Mouse (Mus musculus) spleen, adult 2 months (tissue): ENCODE data around the gene Ncor2. TPM values are rescaled to one million over a fixed set of nuclear protein-coding genes. Genes with fewer than 3 reads are reported as not detected.
A peak's percentile ranks its signal among the peaks of the same experiment; 100 is the strongest.
"Not testable (repeated sequence)": the region's sequence is repeated elsewhere in the genome, so short reads cannot be mapped to it uniquely, and the experiment has no call there.

Experiments
- DNase-seq, 2 experiments: peaks; one replicate each; pipeline versions ENCODE4 v3.0.0 to v3.0.0-alpha.2; 2012 to 2021; ENCODE audit warnings: low spot score in 2 of 2, low read depth in 1 of 2
- H3K27ac ChIP-seq: fragments of 200-500 bp; 2 replicates; pipeline ENCODE4 v1.5.1; 2012; ENCODE audit warnings: low read length, inconsistent platforms; ENCODE audit not compliant: insufficient read depth
- H3K27me3 ChIP-seq: fragments of 200-500 bp; 2 replicates; pipeline ENCODE4 v1.6.1; 2012; ENCODE audit warnings: mild to moderate bottlenecking, moderate library complexity, low read length, inconsistent platforms; ENCODE audit not compliant: control insufficient read depth, insufficient read depth
- H3K36me3 ChIP-seq: fragments of 200-500 bp; 2 replicates; pipeline ENCODE4 v1.6.1; 2012; ENCODE audit warnings: mild to moderate bottlenecking, low read length, inconsistent platforms; ENCODE audit not compliant: control insufficient read depth, insufficient read depth
- H3K4me1 ChIP-seq: fragments of 200-500 bp; 2 replicates; pipeline ENCODE4 v1.6.1; 2011; ENCODE audit warnings: inconsistent platforms; ENCODE audit not compliant: control insufficient read depth, insufficient read depth, insufficient read length
- H3K4me3 ChIP-seq: fragments of 200-500 bp; 2 replicates; pipeline ENCODE4 v1.5.1; 2011; ENCODE audit warnings: mild to moderate bottlenecking, inconsistent platforms; ENCODE audit not compliant: insufficient read depth, insufficient read length; ENCODE audit errors: extremely low read depth
- CTCF ChIP-seq: fragments of 200-500 bp; IDR thresholded peaks from 2 replicates; pipeline ENCODE4 v1.5.1; 2011; ENCODE audit warnings: mild to moderate bottlenecking, inconsistent platforms; ENCODE audit not compliant: insufficient read depth, insufficient read length, insufficient replicate concordance; ENCODE audit errors: extremely low read depth
- POLR2A ChIP-seq: fragments of 200-500 bp; IDR thresholded peaks from 2 replicates; pipeline ENCODE4 v1.6.1; 2011; ENCODE audit warnings: low read depth, low read length, inconsistent platforms
- WGBS: fragments of 180-500 bp; shearing (Covaris S2); methylation state at CpG from one replicate; pipeline ENCODE4 v1.1.7; 2018; 5-methylcytosine and 5-hydroxymethylcytosine counted together
- polyA plus RNA-seq: library from polyadenylated mRNA; depleted of rRNA; stranded (reverse); fragments of >200 nt; gene quantifications from 2 replicates; pipeline ENCODE4 v1.2.3, GENCODE M21; 2012

Gene Ncor2
- polyA plus RNA-seq, 1 experiment: 70.5 TPM

DNA sequence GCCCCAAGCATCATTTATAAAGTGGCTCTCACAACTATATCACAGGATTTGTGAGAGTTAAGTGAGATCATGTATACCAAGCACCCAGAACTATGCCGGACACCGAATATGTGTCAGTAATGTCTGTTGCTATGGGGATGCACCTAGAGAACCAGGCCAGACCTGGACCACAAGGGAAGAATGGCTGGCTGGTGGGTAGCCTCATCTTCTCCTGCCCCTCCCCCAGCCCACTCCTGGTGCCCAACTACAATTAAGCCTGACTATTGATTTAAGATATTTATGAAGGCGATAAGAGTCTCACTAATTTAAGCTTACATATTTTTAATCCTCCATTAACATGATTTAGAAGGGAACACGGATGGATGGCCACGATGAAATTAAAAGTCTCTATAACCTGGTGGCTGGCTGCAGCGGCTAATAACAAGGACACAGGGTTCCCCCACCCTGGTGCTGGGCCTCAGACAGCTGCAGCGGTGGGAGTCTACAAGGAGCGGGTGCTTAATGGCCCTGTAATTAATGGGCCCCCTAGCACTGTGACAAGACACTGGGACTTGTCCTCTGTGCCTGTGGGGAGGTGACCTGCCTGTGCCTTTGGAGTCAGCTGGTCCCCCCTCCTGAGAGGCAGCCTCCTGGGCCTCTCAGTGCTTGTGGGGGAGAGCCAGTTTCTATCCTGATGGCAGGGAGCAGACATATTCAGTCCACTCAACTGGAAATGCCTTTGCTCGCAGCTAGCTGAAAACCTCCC lies 38.6 kb upstream of the Ncor2 start:
- DNase-seq: no peak
- TF ChIP-seq CTCF: no peak
- no peak for TF ChIP-seq POLR2A
- WGBS: 88% methylated on average over 9 of the region's 9 CpGs
- H3K27me3 ChIP-seq: no peaks in the 10 kb centered on the region
- H3K36me3 ChIP-seq: no peaks in the 10 kb centered on the region
- H3K4me1 ChIP-seq: no peaks in the 10 kb centered on the region; the same call in 1 of the 2 replicates
- H3K4me3 ChIP-seq: no peak overlapping the region
- no peak overlapping the region for H3K27ac ChIP-seq

DNA sequence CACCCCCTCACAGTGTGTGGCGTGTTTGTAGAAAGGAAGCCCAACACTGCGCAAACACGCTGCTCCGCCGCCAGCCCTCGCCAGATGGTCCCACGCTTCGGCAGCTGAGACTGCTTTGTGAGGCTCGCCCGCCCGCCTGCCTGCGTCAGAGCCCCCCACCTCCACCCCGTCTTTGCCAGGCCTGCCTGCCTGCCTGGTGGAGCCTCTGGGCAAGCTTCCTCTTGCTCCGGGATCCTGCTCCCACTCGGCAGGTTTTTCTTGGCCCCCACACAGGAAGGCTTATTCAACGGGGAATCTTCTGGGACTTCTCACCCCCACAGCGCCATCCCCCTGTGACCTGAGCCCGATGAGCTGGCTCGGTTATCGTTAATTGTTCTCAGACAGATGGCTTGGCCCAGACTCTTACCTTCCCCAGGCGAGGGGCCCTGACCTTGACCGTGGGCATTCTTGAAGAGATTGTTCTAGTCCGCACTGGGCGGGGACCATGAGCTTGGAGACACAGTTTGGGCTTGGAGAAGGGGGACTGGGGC lies 37.0 kb upstream of the Ncor2 start:
- H3K4me3 ChIP-seq: no peak overlapping the region
- no peaks in the 10 kb centered on the region for H3K27me3 ChIP-seq
- no peaks in the 10 kb centered on the region; the same call in 1 of the 2 replicates for H3K4me1 ChIP-seq
- TF ChIP-seq CTCF (no peak), POLR2A (no peak)
- 0 out of 2 replicates have a peak overlapping the region, but pooled peaks have one; percentile 5 for H3K27ac ChIP-seq
- WGBS: 13% methylated on average over 24 of the region's 24 CpGs
- no peaks in the 10 kb centered on the region for H3K36me3 ChIP-seq
- no peak for DNase-seq

DNA sequence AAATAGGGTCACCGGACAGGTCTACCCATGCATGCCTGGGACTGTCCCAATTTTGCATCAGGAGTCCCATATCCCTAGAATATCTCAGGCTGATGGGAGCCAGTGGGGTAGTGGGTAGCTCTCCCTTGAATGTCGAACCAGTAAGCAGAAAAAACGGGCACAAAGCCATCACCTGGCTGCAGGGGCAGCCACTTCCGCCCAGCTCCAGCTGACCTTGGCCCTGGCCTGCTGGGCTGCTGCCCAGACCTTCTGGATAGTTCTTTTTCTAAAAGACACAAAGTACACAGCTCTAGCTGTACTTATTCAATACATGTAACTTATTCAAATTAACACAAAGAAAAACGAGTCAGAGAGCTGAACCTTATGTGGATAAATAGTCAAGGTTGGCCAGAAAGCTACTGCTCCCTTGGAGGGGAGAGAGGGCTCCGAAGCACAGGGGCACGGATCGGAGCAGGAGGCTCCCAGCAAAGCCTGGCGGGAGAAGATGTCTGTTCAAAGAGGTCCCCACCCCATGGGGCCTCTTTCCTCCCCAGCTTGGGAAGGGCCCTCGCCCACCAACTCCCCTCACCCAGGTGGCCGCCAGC lies 36.4 kb upstream of the Ncor2 start:
- Histone ChIP-seq H3K36me3 (no peaks in the 10 kb centered on the region), H3K27ac (0 out of 2 replicates have a peak overlapping the region, but pooled peaks have one; percentile 5), H3K27me3 (no peaks in the 10 kb centered on the region), H3K4me1 (no peaks in the 10 kb centered on the region; the same call in 1 of the 2 replicates), H3K4me3 (no peak overlapping the region)
- TF ChIP-seq CTCF (no peak), POLR2A (no peak)
- WGBS: 36% methylated on average over 11 of the region's 11 CpGs
- DNase-seq: no peak

GRCm38 (mm10) chr5:125214064-125214463 lies 35.0 kb upstream of the Ncor2 start:
- WGBS: 93% methylated on average over 6 of the region's 6 CpGs
- Histone ChIP-seq H3K27ac (no peak overlapping the region), H3K4me3 (no peak overlapping the region), H3K4me1 (no peaks in the 10 kb centered on the region; the same call in 1 of the 2 replicates), H3K27me3 (no peaks in the 10 kb centered on the region), H3K36me3 (no peaks in the 10 kb centered on the region)
- no peak for TF ChIP-seq POLR2A
- TF ChIP-seq CTCF: no peak
- no peak for DNase-seq

- H3K36me3 ChIP-seq, H3K4me1 ChIP-seq, H3K27me3 ChIP-seq, H3K4me3 ChIP-seq, H3K27ac ChIP-seq, DNase-seq: not testable (repeated sequence)
- WGBS: 88% methylated on average over 3 of the region's 3 CpGs
Observed at GRCm38 (mm10) chr5:125204910-125205309, 25.9 kb upstream of the Ncor2 start.

DNA sequence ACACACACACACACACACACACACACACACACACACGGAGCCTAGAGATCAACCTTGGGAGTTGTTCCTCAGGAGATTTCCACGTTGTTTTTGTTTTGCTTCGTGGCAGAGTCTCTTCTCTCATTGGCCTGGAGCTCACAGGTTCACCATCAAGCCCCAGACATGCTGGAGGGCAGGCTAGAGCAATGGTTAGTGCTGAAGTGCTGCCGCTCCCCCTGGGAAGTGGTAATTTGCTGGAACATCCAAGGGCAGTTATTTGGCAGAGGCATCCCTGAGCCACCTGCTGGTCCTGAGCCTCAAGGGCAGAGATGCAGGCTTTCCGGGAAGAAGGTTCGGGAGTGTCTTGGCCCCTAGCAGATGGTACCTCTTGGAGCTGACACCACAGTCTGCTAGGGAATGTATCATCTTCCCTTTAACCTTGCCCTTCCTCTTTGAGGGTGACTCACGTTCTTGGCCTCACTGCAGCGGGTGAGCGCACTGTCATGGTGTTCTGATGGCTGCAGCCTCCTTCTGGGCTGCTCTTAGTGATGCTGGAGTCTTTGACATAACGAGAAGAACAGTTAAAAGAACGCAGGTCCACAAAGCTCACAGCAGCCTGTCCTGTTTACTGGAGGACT lies 25.3 kb upstream of the Ncor2 start:
- H3K27ac ChIP-seq: no peak overlapping the region
- no peaks in the 10 kb centered on the region for H3K4me1 ChIP-seq
- WGBS: 84% methylated on average over 11 of the region's 11 CpGs
- DNase-seq: no peak
- H3K4me3 ChIP-seq: no peak overlapping the region
- no peak for TF ChIP-seq POLR2A
- H3K27me3 ChIP-seq: no peaks in the 10 kb centered on the region
- no peaks in the 10 kb centered on the region for H3K36me3 ChIP-seq

DNA sequence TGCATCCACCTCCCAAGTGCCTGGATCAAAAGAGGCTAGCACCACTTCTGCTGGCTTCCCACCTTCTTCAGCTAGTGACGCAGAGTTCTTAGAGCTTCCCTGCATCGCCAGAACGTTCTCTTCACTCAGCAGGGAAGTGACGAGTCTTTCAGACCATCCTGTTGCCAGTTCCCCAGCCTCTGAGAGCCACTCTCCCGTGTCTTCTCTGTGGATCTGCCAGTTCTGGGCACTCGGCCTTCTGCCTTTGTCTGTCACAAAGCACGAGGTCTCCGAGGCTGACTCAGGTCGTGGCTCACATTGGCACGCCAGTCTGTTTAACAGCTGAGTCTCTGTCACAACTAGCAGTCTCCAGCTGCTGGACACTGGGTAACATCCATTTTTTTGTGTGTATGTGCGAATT lies 24.7 kb upstream of the Ncor2 start:
- Histone ChIP-seq H3K27ac (no peak overlapping the region), H3K4me1 (no peaks in the 10 kb centered on the region), H3K36me3 (no peaks in the 10 kb centered on the region), H3K4me3 (no peak overlapping the region), H3K27me3 (no peaks in the 10 kb centered on the region)
- TF ChIP-seq POLR2A (no peak), CTCF (no peak)
- no peak for DNase-seq
- 43% methylated on average over 11 of the region's 11 CpGs for WGBS
